Mouse (Mus musculus): ENCODE data around the gene Itgb8. TPM values are rescaled to one million over a fixed set of nuclear protein-coding genes. Genes with fewer than 3 reads are reported as not detected.
A peak's percentile ranks its signal among the peaks of the same experiment; 100 is the strongest.

Itgb8 gene
- total RNA-seq (2021), result 1 to 10 TPM; 1.2 to 3.8 TPM
- long read RNA-seq, experiment 1, result 0 reads
- long read RNA-seq, experiment 2, result 0 reads

GRCm38 (mm10) chr12:119238696-119239415 lies at the start of gene Itgb8:
Itgb8 (minus strand) TSS chr12:119238802.
- intact Hi-C loops (cut with DNase I; ENCODE audit: low total_unique reads), result no loop called here
- peak; percentile 77 for DNase-seq

GRCm38 (mm10) chr12:119276282-119276681 lies 37.7 kb upstream of the Itgb8 start:
- intact Hi-C loops (cut with DNase I; ENCODE audit: low total_unique reads), result no loop called here
- DNase-seq, result no peak

- no peak for DNase-seq
Measured at GRCm38 (mm10) chr12:119273605-119274004, 35.0 kb upstream of the Itgb8 start.

GRCm38 (mm10) chr12:119271964-119272363 lies 33.4 kb upstream of the Itgb8 start:
- DNase-seq, result no peak
- intact Hi-C loops (cut with DNase I; ENCODE audit: low total_unique reads), result no loop called here

More at GRCm38 (mm10) chr12:119273605-119274004, 35.0 kb upstream of the Itgb8 start:
- intact Hi-C loops (cut with DNase I; ENCODE audit: low total_unique reads), result no loop called here

- DNase-seq, result no peak
- intact Hi-C loops (cut with DNase I; ENCODE audit: low total_unique reads), result no loop called here
Measured at GRCm38 (mm10) chr12:119270036-119270435, 31.4 kb upstream of the Itgb8 start.

GRCm38 (mm10) chr12:119268723-119269122 lies 30.1 kb upstream of the Itgb8 start:
- no peak for DNase-seq
- intact Hi-C loops (cut with DNase I; ENCODE audit: low total_unique reads), result no loop called here

- no peak for DNase-seq
- intact Hi-C loops (cut with DNase I; ENCODE audit: low total_unique reads), result no loop called here
Measured at GRCm38 (mm10) chr12:119264506-119264905, 25.9 kb upstream of the Itgb8 start.

- intact Hi-C loops (cut with DNase I; ENCODE audit: low total_unique reads), result no loop called here
- DNase-seq, result no peak
Measured at GRCm38 (mm10) chr12:119248581-119248980, 10.0 kb upstream of the Itgb8 start.

GRCm38 (mm10) chr12:119241071-119241470 lies 2.5 kb upstream of the Itgb8 start:
- intact Hi-C loops (cut with DNase I; ENCODE audit: low total_unique reads), result no loop called here

GRCm38 (mm10) chr12:119237921-119238695 lies 494 bp downstream of the Itgb8 start:
- intact Hi-C loops (cut with DNase I; ENCODE audit: low total_unique reads), result no loop called here
- DNase-seq, result peak; percentile 56

More at GRCm38 (mm10) chr12:119241071-119241470, 2.5 kb upstream of the Itgb8 start:
- DNase-seq, result no peak

GRCm38 (mm10) chr12:119237241-119237920 lies 1.2 kb downstream of the Itgb8 start:
- peak; percentile 3 for DNase-seq
- intact Hi-C loops (cut with DNase I; ENCODE audit: low total_unique reads), result no loop called here

GRCm38 (mm10) chr12:119231831-119232230 lies 6.8 kb downstream of the Itgb8 start:
- intact Hi-C loops (cut with DNase I; ENCODE audit: low total_unique reads), result no loop called here
- DNase-seq, result no peak

- intact Hi-C loops (cut with DNase I; ENCODE audit: low total_unique reads), result no loop called here
- DNase-seq, result no peak
Measured at GRCm38 (mm10) chr12:119230444-119230843, 8.2 kb downstream of the Itgb8 start.

GRCm38 (mm10) chr12:119229601-119230000 lies 9.0 kb downstream of the Itgb8 start:
- DNase-seq, result no peak
- intact Hi-C loops (cut with DNase I; ENCODE audit: low total_unique reads), result no loop called here

GRCm38 (mm10) chr12:119227898-119228297 lies 10.7 kb downstream of the Itgb8 start:
- intact Hi-C loops (cut with DNase I; ENCODE audit: low total_unique reads), result no loop called here

GRCm38 (mm10) chr12:119224699-119225098 lies 13.9 kb downstream of the Itgb8 start:
- no peak for DNase-seq
- intact Hi-C loops (cut with DNase I; ENCODE audit: low total_unique reads), result no loop called here

More at GRCm38 (mm10) chr12:119227898-119228297, 10.7 kb downstream of the Itgb8 start:
- DNase-seq, result no peak

GRCm38 (mm10) chr12:119219409-119219808 lies 19.2 kb downstream of the Itgb8 start:
- no peak for DNase-seq
- intact Hi-C loops (cut with DNase I; ENCODE audit: low total_unique reads), result no loop called here

GRCm38 (mm10) chr12:119217700-119218265 lies 20.8 kb downstream of the Itgb8 start:
- intact Hi-C loops (cut with DNase I; ENCODE audit: low total_unique reads), result no loop called here

GRCm38 (mm10) chr12:119215225-119215624 lies 23.4 kb downstream of the Itgb8 start:
- intact Hi-C loops (cut with DNase I; ENCODE audit: low total_unique reads), result no loop called here
- no peak for DNase-seq

More at GRCm38 (mm10) chr12:119217700-119218265, 20.8 kb downstream of the Itgb8 start:
- no peak for DNase-seq

GRCm38 (mm10) chr12:119211533-119211932 lies 27.1 kb downstream of the Itgb8 start:
- DNase-seq, result no peak

More at GRCm38 (mm10) chr12:119211533-119211932, 27.1 kb downstream of the Itgb8 start:
- intact Hi-C loops (cut with DNase I; ENCODE audit: low total_unique reads), result no loop called here
